Mouse (Mus musculus) cerebellum, adult 11 months (tissue): ENCODE results near the gene Romo1.
"Not testable (repeated sequence)": the region's sequence is repeated elsewhere in the genome, so short reads cannot be mapped to it uniquely, and the experiment has no call there.

Experiments
- DNase-seq: peaks from one replicate; pipeline ENCODE4 v3.0.0; 2022

Gene Romo1

GRCm38 (mm10) chr2:156143953-156144724 lies at the start of gene Romo1, which contains the start of gene Nfs1:
Gene Romo1 (plus strand): TSS chr2:156144039.
Gene Nfs1 (minus strand): TSS chr2:156144186.
- peak; percentile 81 for DNase-seq

GRCm38 (mm10) chr2:156110627-156111357 lies 33.0 kb upstream of the Romo1 start:
- no peak for DNase-seq

- DNase-seq: peak; percentile 85
Observed at GRCm38 (mm10) chr2:156111358-156112079, 32.3 kb upstream of the Romo1 start, which contains the start of the genes Cpne1 and Rbm12. Gene Cpne1 (minus strand): TSS chr2:156111965. Gene Rbm12 (minus strand): TSS chr2:156111978.

GRCm38 (mm10) chr2:156112080-156112423 lies 31.8 kb upstream of the Romo1 start:
- not testable (repeated sequence) for DNase-seq

- no peak for DNase-seq
Observed at GRCm38 (mm10) chr2:156119566-156119965, 24.3 kb upstream of the Romo1 start.

GRCm38 (mm10) chr2:156123731-156124130 lies 20.1 kb upstream of the Romo1 start:
- DNase-seq: no peak

- no peak for DNase-seq
Observed at GRCm38 (mm10) chr2:156126992-156127391, 16.8 kb upstream of the Romo1 start, which contains the start of gene Gm28036. Gene Gm28036 (minus strand): TSS chr2:156127092.

GRCm38 (mm10) chr2:156134161-156134560 lies 9.7 kb upstream of the Romo1 start:
- no peak for DNase-seq

GRCm38 (mm10) chr2:156135695-156136094 lies 8.1 kb upstream of the Romo1 start:
- DNase-seq: no peak

GRCm38 (mm10) chr2:156142820-156143219 lies 1.0 kb upstream of the Romo1 start:
- no peak for DNase-seq

- no peak for DNase-seq
Observed at GRCm38 (mm10) chr2:156143367-156143766, 472 bp upstream of the Romo1 start.

GRCm38 (mm10) chr2:156145486-156146130 lies 1.8 kb downstream of the Romo1 start:
- DNase-seq: no peak

GRCm38 (mm10) chr2:156146272-156146989 lies 2.6 kb downstream of the Romo1 start:
- DNase-seq: no peak

GRCm38 (mm10) chr2:156147316-156147915 lies 3.6 kb downstream of the Romo1 start:
- no peak for DNase-seq

- no peak for DNase-seq
Observed at GRCm38 (mm10) chr2:156151538-156151937, 7.7 kb downstream of the Romo1 start.

- no peak for DNase-seq
Observed at GRCm38 (mm10) chr2:156165478-156165877, 21.6 kb downstream of the Romo1 start.

GRCm38 (mm10) chr2:156166557-156166956 lies 22.7 kb downstream of the Romo1 start:
- DNase-seq: no peak

- no peak for DNase-seq
Observed at GRCm38 (mm10) chr2:156177079-156177478, 33.2 kb downstream of the Romo1 start.

GRCm38 (mm10) chr2:156177651-156178050 lies 33.8 kb downstream of the Romo1 start:
- no peak for DNase-seq

- peak; percentile 67 for DNase-seq
Observed at GRCm38 (mm10) chr2:156179046-156179795, 35.4 kb downstream of the Romo1 start.

- DNase-seq: no peak
Observed at GRCm38 (mm10) chr2:156179796-156180093, 35.9 kb downstream of the Romo1 start.
